Mouse (Mus musculus) small intestine, adult 2 months (tissue): Measurements from ENCODE around the gene Creg1. TPM values are rescaled to one million over a fixed set of nuclear protein-coding genes. Genes with fewer than 3 reads are reported as not detected.

ENCODE experiments used
- H3K27ac ChIP-seq: fragments of 200-500 bp; 2 replicates; pipeline ENCODE4 v1.5.1; 2012; ENCODE audit warnings: low read depth, low read length, control low read depth, inconsistent platforms; ENCODE audit not compliant: insufficient read depth
- H3K27me3 ChIP-seq: fragments of 200-500 bp; 2 replicates; pipeline ENCODE4 v1.6.1; 2012; ENCODE audit warnings: mild to moderate bottlenecking, moderate library complexity, low read length, inconsistent platforms; ENCODE audit not compliant: control insufficient read depth, insufficient read depth
- H3K36me3 ChIP-seq: fragments of 200-500 bp; 2 replicates; pipeline ENCODE4 v1.6.1; 2012; ENCODE audit warnings: mild to moderate bottlenecking, low read length, control low read depth, inconsistent platforms; ENCODE audit not compliant: control insufficient read depth, insufficient read depth
- H3K4me1 ChIP-seq: fragments of 200-500 bp; 2 replicates; pipeline ENCODE4 v1.6.1; 2012; ENCODE audit warnings: low read length, inconsistent platforms, mixed read lengths; ENCODE audit not compliant: control insufficient read depth, insufficient read depth, insufficient read length
- H3K4me3 ChIP-seq: fragments of 200-500 bp; 2 replicates; pipeline ENCODE4 v1.5.1; 2012; ENCODE audit warnings: low read depth, mild to moderate bottlenecking, control low read depth, inconsistent platforms, low read length, moderate library complexity
- CTCF ChIP-seq: fragments of 200-500 bp; IDR thresholded peaks from 2 replicates; pipeline ENCODE4 v1.5.1; 2012; ENCODE audit warnings: low read depth, mild to moderate bottlenecking, control low read depth, inconsistent platforms, low read length, moderate library complexity, mixed read lengths; ENCODE audit not compliant: insufficient replicate concordance, insufficient read length; ENCODE audit errors: extremely low read depth
- POLR2A ChIP-seq: fragments of 200-500 bp; IDR thresholded peaks from 2 replicates; pipeline ENCODE4 v1.6.1; 2012; ENCODE audit warnings: low read depth, mild to moderate bottlenecking, control low read depth, inconsistent platforms, low read length, moderate library complexity
- WGBS: fragments of 180-500 bp; shearing (Covaris S2); methylation state at CpG from one replicate; pipeline ENCODE4 v1.1.7; 2018; 5-methylcytosine and 5-hydroxymethylcytosine counted together
- polyA plus RNA-seq: library from polyadenylated mRNA; depleted of rRNA; stranded (reverse); fragments of >200 nt; gene quantifications from 2 replicates; pipeline ENCODE4 v1.2.3, GENCODE M21; 2012

Creg1 gene
- polyA plus RNA-seq, 1 experiment, result 48.2 TPM

DNA sequence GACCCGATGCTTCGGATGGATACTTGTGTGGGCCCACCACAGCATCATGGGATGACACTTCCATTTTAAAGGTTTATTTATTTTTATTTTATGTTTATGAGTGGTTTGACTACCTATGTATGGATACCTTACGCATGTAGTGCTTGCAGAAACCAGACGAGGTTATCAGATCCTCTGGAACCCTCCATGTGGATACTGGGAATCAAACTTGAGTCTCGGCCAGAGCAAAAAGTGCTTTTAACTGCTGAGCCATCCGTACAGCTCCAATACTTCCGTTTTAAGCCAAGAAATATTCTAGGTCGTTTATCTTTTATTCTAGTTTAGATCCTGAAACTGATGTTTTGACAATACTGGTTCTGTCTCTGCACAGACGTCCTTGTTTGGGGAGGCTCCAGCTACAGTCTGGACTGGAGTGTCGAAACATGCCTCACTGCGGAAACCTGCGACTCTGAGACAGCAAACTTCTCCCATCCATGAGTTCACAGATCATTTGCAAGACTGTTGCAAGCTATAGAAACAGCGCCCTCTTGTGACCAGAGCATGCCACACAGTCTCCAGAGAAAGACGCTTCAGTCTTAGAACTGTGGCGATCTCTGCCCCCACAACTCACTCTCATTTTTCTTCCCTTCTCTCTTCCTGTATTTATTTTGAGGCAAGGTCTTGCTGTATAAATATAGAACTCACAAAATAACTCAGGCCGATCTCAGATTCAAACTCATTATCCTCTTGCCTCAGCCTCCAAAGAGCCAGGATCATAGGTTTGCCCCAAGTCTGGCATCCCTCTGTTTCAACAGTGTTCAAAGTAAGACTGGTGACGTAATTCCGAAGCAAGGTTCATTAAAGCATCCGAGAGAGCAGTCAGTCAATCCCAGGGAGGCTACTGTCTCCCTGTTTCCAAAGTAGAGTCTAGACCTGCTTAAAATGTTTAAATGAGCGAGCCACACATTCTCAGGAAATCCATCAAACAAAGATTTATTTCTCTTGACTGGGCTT, 27.4 kb upstream of the Creg1 start:
- no peaks in the 10 kb centered on the region for H3K36me3 ChIP-seq
- WGBS, result 28% methylated on average over 20 of the region's 20 CpGs
- TF ChIP-seq POLR2A (no peak), CTCF (peak; percentile 85; the same call in 1 of the 2 replicates)
- no peak overlapping the region for H3K4me3 ChIP-seq
- H3K27me3 ChIP-seq, result no peaks in the 10 kb centered on the region
- H3K27ac ChIP-seq, result no peak overlapping the region
- no peaks in the 10 kb centered on the region for H3K4me1 ChIP-seq

DNA sequence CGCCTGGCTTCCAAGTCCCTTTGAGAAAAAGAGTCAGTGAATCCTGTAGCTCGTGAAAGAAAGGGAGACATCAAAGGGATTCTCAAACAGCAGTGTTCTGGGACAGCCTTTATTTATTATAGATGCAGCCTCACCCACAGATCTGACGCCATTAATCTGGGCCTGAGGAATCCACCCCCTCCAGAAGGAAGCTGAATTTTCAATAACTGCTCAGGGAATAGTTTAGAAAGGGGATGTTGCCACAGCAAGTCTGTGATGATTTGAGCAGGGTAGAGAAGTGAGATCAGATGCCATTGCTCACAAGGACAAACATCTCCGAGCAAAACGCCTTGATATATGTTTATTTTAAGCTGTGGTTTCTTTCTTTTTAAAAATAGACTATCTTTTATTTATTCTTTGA, 26.1 kb upstream of the Creg1 start:
- whole genome bisulfite sequencing, result 47% methylated on average over 5 of the region's 5 CpGs
- H3K36me3 ChIP-seq, result no peaks in the 10 kb centered on the region
- no peaks in the 10 kb centered on the region for H3K27me3 ChIP-seq
- no peak overlapping the region for H3K27ac ChIP-seq
- H3K4me1 ChIP-seq, result no peaks in the 10 kb centered on the region
- TF ChIP-seq POLR2A, result no peak
- TF ChIP-seq CTCF, result no peak
- no peak overlapping the region for H3K4me3 ChIP-seq

GRCm38 (mm10) chr1:165737867-165738266, 25.7 kb upstream of the Creg1 start:
- no peak for TF ChIP-seq CTCF
- no peak for TF ChIP-seq POLR2A
- no peaks in the 10 kb centered on the region for H3K4me1 ChIP-seq
- H3K27me3 ChIP-seq, result no peaks in the 10 kb centered on the region
- no peak overlapping the region for H3K4me3 ChIP-seq
- no peaks in the 10 kb centered on the region for H3K36me3 ChIP-seq
- no peak overlapping the region for H3K27ac ChIP-seq
- WGBS, result 62% methylated on average over 3 of the region's 3 CpGs

- no peak overlapping the region for H3K27ac ChIP-seq
- H3K27me3 ChIP-seq, result no peaks in the 10 kb centered on the region
- H3K36me3 ChIP-seq, result no peaks in the 10 kb centered on the region
- no peaks in the 10 kb centered on the region for H3K4me1 ChIP-seq
- TF ChIP-seq POLR2A, result no peak
- 78% methylated on average over 1 of the region's 1 CpGs for WGBS
- H3K4me3 ChIP-seq, result no peak overlapping the region
Observed at GRCm38 (mm10) chr1:165738985-165739384, 24.6 kb upstream of the Creg1 start.

DNA sequence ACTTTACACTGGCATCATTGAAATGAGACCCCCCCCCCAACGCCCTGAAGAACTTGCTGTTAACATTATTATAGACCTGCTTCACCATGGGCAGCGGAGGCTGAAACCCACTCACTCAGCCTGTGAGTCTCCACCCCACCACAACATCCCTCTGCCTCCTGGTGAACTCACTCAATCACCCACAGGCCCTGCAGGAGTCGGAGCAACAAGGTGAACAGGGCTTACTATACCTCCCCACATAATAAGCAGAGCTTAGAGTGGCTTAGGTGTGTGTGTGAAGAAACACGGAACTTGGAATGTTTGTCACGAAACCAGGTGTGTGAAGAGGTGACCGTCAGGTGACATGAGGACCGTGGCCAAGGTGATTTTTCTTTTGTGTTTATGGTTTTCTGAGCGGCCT, 21.6 kb upstream of the Creg1 start:
- Histone ChIP-seq H3K4me1 (no peaks in the 10 kb centered on the region), H3K27ac (no peak overlapping the region), H3K36me3 (no peaks in the 10 kb centered on the region), H3K4me3 (no peak overlapping the region), H3K27me3 (no peaks in the 10 kb centered on the region)
- TF ChIP-seq POLR2A (no peak), CTCF (no peak)
- WGBS, result 82% methylated on average over 8 of the region's 8 CpGs

- H3K36me3 ChIP-seq, result no peaks in the 10 kb centered on the region
- 34% methylated on average over 11 of the region's 11 CpGs for WGBS
- H3K4me3 ChIP-seq, result no peak overlapping the region
- H3K27me3 ChIP-seq, result no peaks in the 10 kb centered on the region
- H3K4me1 ChIP-seq, result peaks cover 4% of the 10 kb centered on the region; the same call in 1 of the 2 replicates
- no peak overlapping the region for H3K27ac ChIP-seq
- TF ChIP-seq CTCF (no peak), POLR2A (no peak)
Observed at GRCm38 (mm10) chr1:165748053-165748452, 15.5 kb upstream of the Creg1 start.

- TF ChIP-seq POLR2A (no peak), CTCF (no peak)
- no peak overlapping the region for H3K27ac ChIP-seq
- H3K4me3 ChIP-seq, result no peak overlapping the region
- H3K27me3 ChIP-seq, result no peaks in the 10 kb centered on the region
- H3K4me1 ChIP-seq, result peaks cover 4% of the 10 kb centered on the region; the same call in 1 of the 2 replicates
- no peaks in the 10 kb centered on the region for H3K36me3 ChIP-seq
Observed at GRCm38 (mm10) chr1:165751142-165751541, 12.4 kb upstream of the Creg1 start.

- no peak overlapping the region for H3K4me3 ChIP-seq
- no peak for TF ChIP-seq CTCF
- no peak for TF ChIP-seq POLR2A
- WGBS, result 78% methylated on average over 5 of the region's 5 CpGs
- H3K36me3 ChIP-seq, result no peaks in the 10 kb centered on the region
- no peaks in the 10 kb centered on the region for H3K27me3 ChIP-seq
- no peak overlapping the region for H3K27ac ChIP-seq
- H3K4me1 ChIP-seq, result peaks cover 4% of the 10 kb centered on the region; the same call in 1 of the 2 replicates
Observed at GRCm38 (mm10) chr1:165751838-165752237, 11.7 kb upstream of the Creg1 start.
